Mouse (Mus musculus): ENCODE results near the gene Lims1. TPM values are rescaled to one million over a fixed set of nuclear protein-coding genes. Genes with fewer than 3 reads are reported as not detected.
A peak's percentile ranks its signal among the peaks of the same experiment; 100 is the strongest.

The Lims1 gene
- polyA plus RNA-seq (2012): 0.20 and 0.43 TPM in 2 replicates

- no peaks in the 10 kb centered on the region for H3K9me3 ChIP-seq (ENCODE audit: control insufficient read depth, low read length)
Observed at GRCm38 (mm10) chr10:58323028-58323991, at the start of gene Lims1. Gene Lims1, plus strand, starts transcription at chr10:58323466.

GRCm38 (mm10) chr10:58282238-58282637, 41.0 kb upstream of the Lims1 start:
- no peak overlapping the region for H3K4me3 ChIP-seq (replicated peaks)
- no peaks in the 10 kb centered on the region for H3K9me3 ChIP-seq (ENCODE audit: control insufficient read depth, low read length)
- H3K4me1 ChIP-seq (ENCODE audit: control insufficient read depth): no peaks in the 10 kb centered on the region
- TF ChIP-seq TAL1 (IDR thresholded peaks at IDR 0.05; ENCODE audit: low read length): no peak
- TF ChIP-seq GATA1 (IDR thresholded peaks at IDR 0.05; ENCODE audit: low read length): no peak
- H3K27me3 ChIP-seq (ENCODE audit: control insufficient read depth): no peaks in the 10 kb centered on the region
- H3K36me3 ChIP-seq (ENCODE audit: control insufficient read depth): peaks cover 27% of the 10 kb centered on the region

More at GRCm38 (mm10) chr10:58323028-58323991, at the start of gene Lims1:
- no peaks in the 10 kb centered on the region for H3K27me3 ChIP-seq (ENCODE audit: control insufficient read depth)
- TF ChIP-seq TAL1 (IDR thresholded peaks at IDR 0.05; ENCODE audit: low read length) (no peak), GATA1 (IDR thresholded peaks at IDR 0.05; ENCODE audit: low read length) (no peak)
- H3K4me1 ChIP-seq (ENCODE audit: control insufficient read depth): peaks cover 44% of the 10 kb centered on the region
- peak within 1 kb of the TSS; percentile 94 for H3K4me3 ChIP-seq (replicated peaks)
- peaks cover 2% of the 10 kb centered on the region; the same call in 1 of the 2 replicates for H3K36me3 ChIP-seq (ENCODE audit: control insufficient read depth)

- TF ChIP-seq TAL1 (IDR thresholded peaks at IDR 0.05; ENCODE audit: low read length) (no peak), GATA1 (IDR thresholded peaks at IDR 0.05; ENCODE audit: low read length) (no peak)
- Histone ChIP-seq H3K4me1 (ENCODE audit: control insufficient read depth) (peaks cover 6% of the 10 kb centered on the region), H3K27me3 (ENCODE audit: control insufficient read depth) (no peaks in the 10 kb centered on the region), H3K4me3 (replicated peaks) (no peak overlapping the region), H3K9me3 (ENCODE audit: control insufficient read depth, low read length) (no peaks in the 10 kb centered on the region), H3K36me3 (ENCODE audit: control insufficient read depth) (peaks cover 55% of the 10 kb centered on the region)
Observed at GRCm38 (mm10) chr10:58290742-58291141, 32.5 kb upstream of the Lims1 start.

DNA sequence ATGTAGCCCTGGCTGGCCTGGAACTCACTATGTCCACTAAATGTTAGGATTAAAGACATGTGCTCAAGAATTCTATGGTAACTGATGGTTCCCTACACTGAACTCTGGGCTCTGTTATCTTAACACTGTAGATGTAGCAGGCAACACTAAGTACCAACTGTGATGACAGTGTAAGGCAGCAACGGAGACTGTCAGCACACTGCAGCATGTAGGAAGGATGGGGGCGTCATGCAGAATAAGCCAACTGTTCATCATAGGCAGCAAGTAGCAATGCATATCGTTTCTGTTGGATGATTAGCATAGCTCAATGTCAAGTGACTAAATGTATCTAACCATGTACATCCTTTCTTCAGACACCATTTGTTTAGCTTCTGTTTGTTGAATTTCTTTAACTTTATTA, 29.0 kb upstream of the Lims1 start:
- H3K36me3 ChIP-seq (ENCODE audit: control insufficient read depth): peaks cover 69% of the 10 kb centered on the region
- H3K27me3 ChIP-seq (ENCODE audit: control insufficient read depth): no peaks in the 10 kb centered on the region
- H3K9me3 ChIP-seq (ENCODE audit: control insufficient read depth, low read length): no peaks in the 10 kb centered on the region
- no peak for TF ChIP-seq TAL1 (IDR thresholded peaks at IDR 0.05; ENCODE audit: low read length)
- no peak for TF ChIP-seq GATA1 (IDR thresholded peaks at IDR 0.05; ENCODE audit: low read length)
- H3K4me1 ChIP-seq (ENCODE audit: control insufficient read depth): peaks cover 6% of the 10 kb centered on the region
- H3K4me3 ChIP-seq (replicated peaks): no peak overlapping the region

- H3K4me3 ChIP-seq (replicated peaks): no peak overlapping the region
- peaks cover 65% of the 10 kb centered on the region for H3K36me3 ChIP-seq (ENCODE audit: control insufficient read depth)
- H3K27me3 ChIP-seq (ENCODE audit: control insufficient read depth): no peaks in the 10 kb centered on the region
- H3K9me3 ChIP-seq (ENCODE audit: control insufficient read depth, low read length): no peaks in the 10 kb centered on the region
- no peak for TF ChIP-seq GATA1 (IDR thresholded peaks at IDR 0.05; ENCODE audit: low read length)
- TF ChIP-seq TAL1 (IDR thresholded peaks at IDR 0.05; ENCODE audit: low read length): no peak
- H3K4me1 ChIP-seq (ENCODE audit: control insufficient read depth): peaks cover 3% of the 10 kb centered on the region
Observed at GRCm38 (mm10) chr10:58295605-58296004, 27.7 kb upstream of the Lims1 start.

DNA sequence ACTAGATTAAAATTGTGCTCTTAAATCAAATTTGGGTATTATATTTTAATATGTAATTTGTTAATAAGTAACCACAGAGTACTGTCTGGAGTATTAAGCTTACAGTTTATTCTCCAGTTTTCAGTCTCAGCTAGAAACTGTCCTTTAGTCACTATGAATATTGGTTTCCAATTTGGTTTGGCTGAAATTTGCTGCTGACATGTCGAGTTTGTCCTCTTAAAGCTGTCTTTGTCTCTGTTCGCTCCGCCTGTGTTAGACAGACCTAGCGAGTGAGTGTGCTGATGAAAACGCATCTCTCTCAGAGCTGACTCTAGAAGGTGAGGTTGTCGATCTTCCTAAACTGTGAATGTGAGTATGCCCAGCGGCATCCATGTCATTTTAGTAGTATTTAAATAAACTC, 18.3 kb upstream of the Lims1 start:
- TF ChIP-seq TAL1 (IDR thresholded peaks at IDR 0.05; ENCODE audit: low read length) (no peak), GATA1 (IDR thresholded peaks at IDR 0.05; ENCODE audit: low read length) (no peak)
- no peaks in the 10 kb centered on the region for H3K27me3 ChIP-seq (ENCODE audit: control insufficient read depth)
- H3K36me3 ChIP-seq (ENCODE audit: control insufficient read depth): peaks cover 23% of the 10 kb centered on the region
- no peak overlapping the region for H3K4me3 ChIP-seq (replicated peaks)
- no peaks in the 10 kb centered on the region for H3K9me3 ChIP-seq (ENCODE audit: control insufficient read depth, low read length)
- H3K4me1 ChIP-seq (ENCODE audit: control insufficient read depth): no peaks in the 10 kb centered on the region

GRCm38 (mm10) chr10:58306897-58307296, 16.4 kb upstream of the Lims1 start:
- no peaks in the 10 kb centered on the region for H3K4me1 ChIP-seq (ENCODE audit: control insufficient read depth)
- TF ChIP-seq TAL1 (IDR thresholded peaks at IDR 0.05; ENCODE audit: low read length) (no peak), GATA1 (IDR thresholded peaks at IDR 0.05; ENCODE audit: low read length) (no peak)
- no peaks in the 10 kb centered on the region for H3K9me3 ChIP-seq (ENCODE audit: control insufficient read depth, low read length)
- peaks cover 24% of the 10 kb centered on the region for H3K36me3 ChIP-seq (ENCODE audit: control insufficient read depth)
- H3K4me3 ChIP-seq (replicated peaks): no peak overlapping the region
- H3K27me3 ChIP-seq (ENCODE audit: control insufficient read depth): no peaks in the 10 kb centered on the region

GRCm38 (mm10) chr10:58310791-58311190, 12.5 kb upstream of the Lims1 start:
- H3K36me3 ChIP-seq (ENCODE audit: control insufficient read depth): peaks cover 14% of the 10 kb centered on the region

DNA sequence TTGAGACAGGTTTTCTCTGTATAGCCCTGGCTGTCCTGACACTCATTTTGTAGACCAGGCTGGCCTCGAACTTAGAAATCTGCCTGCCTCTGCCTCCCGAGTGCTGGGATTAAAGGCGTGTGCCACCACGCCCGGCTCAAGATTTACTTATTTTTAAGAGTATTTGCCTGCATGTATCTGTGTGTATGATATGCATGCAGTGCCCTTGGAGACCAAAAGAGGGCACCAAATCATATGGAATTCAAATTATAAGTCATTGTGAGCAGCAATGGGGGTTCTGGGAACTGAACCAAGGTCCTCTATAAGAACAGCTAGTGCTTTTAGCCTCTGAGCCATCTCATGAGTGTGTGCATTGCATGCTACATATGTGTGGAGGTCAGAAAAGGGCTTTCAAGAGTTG, 10.4 kb upstream of the Lims1 start:
- peaks cover 11% of the 10 kb centered on the region for H3K36me3 ChIP-seq (ENCODE audit: control insufficient read depth)
- TF ChIP-seq TAL1 (IDR thresholded peaks at IDR 0.05; ENCODE audit: low read length) (no peak), GATA1 (IDR thresholded peaks at IDR 0.05; ENCODE audit: low read length) (no peak)
- H3K4me1 ChIP-seq (ENCODE audit: control insufficient read depth): no peaks in the 10 kb centered on the region
- no peak overlapping the region for H3K4me3 ChIP-seq (replicated peaks)
- peaks cover 5% of the 10 kb centered on the region for H3K9me3 ChIP-seq (ENCODE audit: control insufficient read depth, low read length)
- no peaks in the 10 kb centered on the region for H3K27me3 ChIP-seq (ENCODE audit: control insufficient read depth)

More at GRCm38 (mm10) chr10:58310791-58311190, 12.5 kb upstream of the Lims1 start:
- TF ChIP-seq TAL1 (IDR thresholded peaks at IDR 0.05; ENCODE audit: low read length): no peak
- TF ChIP-seq GATA1 (IDR thresholded peaks at IDR 0.05; ENCODE audit: low read length): no peak
- Histone ChIP-seq H3K27me3 (ENCODE audit: control insufficient read depth) (no peaks in the 10 kb centered on the region), H3K4me1 (ENCODE audit: control insufficient read depth) (no peaks in the 10 kb centered on the region), H3K9me3 (ENCODE audit: control insufficient read depth, low read length) (peaks cover 5% of the 10 kb centered on the region), H3K4me3 (replicated peaks) (no peak overlapping the region)
